Mouse (Mus musculus) spleen, embryonic (tissue): ENCODE measurements around the gene Abcb9.

Experiments
- CTCF ChIA-PET: fragments of 350-600 bp; sonication (Branson Sonifier 250); formaldehyde crosslinking; loops from one replicate; lab custom pipeline; 2022; lab: Charles Lee

The Abcb9 gene

GRCm38 (mm10) chr5:124093852-124094604 is 1.6 kb downstream of the Abcb9 start:
- CTCF ChIA-PET, result interaction anchor here (0.7 kb wide), 1 partner anchor 824 kb away, joined by 4 read pairs; no protein-coding TSS in a partner anchor

- CTCF ChIA-PET, result interaction anchor here (0.7 kb wide), 3 partner anchors 26 to 824 kb away, joined by 3 to 5 read pairs (median 4); no protein-coding TSS in a partner anchor
Measured at GRCm38 (mm10) chr5:124093120-124093794, 2.3 kb downstream of the Abcb9 start.

- CTCF ChIA-PET, result no interaction called here
Measured at GRCm38 (mm10) chr5:124091951-124092406, 3.6 kb downstream of the Abcb9 start.

- CTCF ChIA-PET, result no interaction called here
Measured at GRCm38 (mm10) chr5:124089868-124090267, 5.7 kb downstream of the Abcb9 start.

- CTCF ChIA-PET, result no interaction called here
Measured at GRCm38 (mm10) chr5:124086876-124087275, 8.7 kb downstream of the Abcb9 start.

- CTCF ChIA-PET, result interaction anchor here (1.4 to 2.5 kb wide), 2 partner anchors 85 to 88 kb away, joined by 6 to 9 read pairs; no protein-coding TSS in a partner anchor
Measured at GRCm38 (mm10) chr5:124085513-124085912, 10.1 kb downstream of the Abcb9 start.

GRCm38 (mm10) chr5:124084588-124085173 is 10.9 kb downstream of the Abcb9 start:
- CTCF ChIA-PET, result interaction anchor here (0.5 to 2.5 kb wide), 5 partner anchors 14 to 100 kb away, joined by 3 to 9 read pairs (median 3); no protein-coding TSS in a partner anchor

GRCm38 (mm10) chr5:124083850-124084587 is 11.6 kb downstream of the Abcb9 start:
- CTCF ChIA-PET, result interaction anchor here (0.5 to 2.5 kb wide), 5 partner anchors 13 to 100 kb away, joined by 3 to 9 read pairs (median 3); no protein-coding TSS in a partner anchor

GRCm38 (mm10) chr5:124082941-124083688 is 12.5 kb downstream of the Abcb9 start:
- CTCF ChIA-PET, result interaction anchor here (0.5 to 1.3 kb wide), 2 partner anchors 43 to 77 kb away, joined by 4 to 29 read pairs; no protein-coding TSS in a partner anchor

- CTCF ChIA-PET, result interaction anchor here (0.5 to 1.3 kb wide), 3 partner anchors 43 to 77 kb away, joined by 3 to 29 read pairs (median 4); no protein-coding TSS in a partner anchor
Measured at GRCm38 (mm10) chr5:124082447-124082846, 13.2 kb downstream of the Abcb9 start.

GRCm38 (mm10) chr5:124079880-124080279 is 15.7 kb downstream of the Abcb9 start:
- CTCF ChIA-PET, result interaction anchor here (0.6 to 1.0 kb wide), 4 partner anchors 15 to 337 kb away, joined by 3 read pairs; no protein-coding TSS in a partner anchor

- CTCF ChIA-PET, result interaction anchor here (0.6 kb wide), 1 partner anchor 84 kb away, joined by 18 read pairs; no protein-coding TSS in a partner anchor
Measured at GRCm38 (mm10) chr5:124078794-124079416, 16.7 kb downstream of the Abcb9 start.

- CTCF ChIA-PET, result no interaction called here
Measured at GRCm38 (mm10) chr5:124077856-124078460, 17.6 kb downstream of the Abcb9 start.

- CTCF ChIA-PET, result interaction anchor here (1.0 to 1.1 kb wide), 2 partner anchors 52 to 72 kb away, joined by 3 read pairs; no protein-coding TSS in a partner anchor
Measured at GRCm38 (mm10) chr5:124077241-124077640, 18.4 kb downstream of the Abcb9 start.

GRCm38 (mm10) chr5:124076559-124076958 is 19.0 kb downstream of the Abcb9 start:
- CTCF ChIA-PET, result interaction anchor here (1.0 to 1.1 kb wide), 2 partner anchors 51 to 72 kb away, joined by 3 read pairs; no protein-coding TSS in a partner anchor

GRCm38 (mm10) chr5:124075716-124076115 is 19.9 kb downstream of the Abcb9 start:
- CTCF ChIA-PET, result no interaction called here

GRCm38 (mm10) chr5:124074845-124075307 is 20.7 kb downstream of the Abcb9 start:
- CTCF ChIA-PET, result interaction anchor here (0.6 kb wide), 1 partner anchor 72 kb away, joined by 3 read pairs; no protein-coding TSS in a partner anchor

GRCm38 (mm10) chr5:124073682-124074081 is 21.9 kb downstream of the Abcb9 start:
- CTCF ChIA-PET, result interaction anchor here (0.6 to 1.0 kb wide), 2 partner anchors 37 to 47 kb away, joined by 4 to 5 read pairs; no protein-coding TSS in a partner anchor
